Mouse (Mus musculus): ENCODE results near the gene Zfp3. TPM values are rescaled to one million over a fixed set of nuclear protein-coding genes. Genes with fewer than 3 reads are reported as not detected.

Gene Zfp3
- total RNA-seq, 2 experiments from 2014 or later = 1.6 to 3.1 TPM

Other genes with a start within 250 kb of the Zfp3 start
- not detected in 2 replicates for gene Vmo1, start 249.6 kb upstream of the Zfp3 start, total RNA-seq (2014; fragmentation: Nextera tagmentation)
- gene Vmo1, start 249.6 kb upstream of the Zfp3 start, total RNA-seq (2017) = not detected in 2 replicates
- not detected in 2 replicates for gene Gltpd2, start 245.0 kb upstream of the Zfp3 start, total RNA-seq (2014; fragmentation: Nextera tagmentation)
- gene Gltpd2, start 245.0 kb upstream of the Zfp3 start, total RNA-seq (2017) = not detected in 2 replicates
- 299 and 333 TPM in 2 replicates for gene Psmb6, start 238.8 kb upstream of the Zfp3 start, total RNA-seq (2014; fragmentation: Nextera tagmentation)
- 225 and 305 TPM in 2 replicates for gene Psmb6, start 238.8 kb upstream of the Zfp3 start, total RNA-seq (2017)
- gene Gm40193, start 231.3 kb upstream of the Zfp3 start, total RNA-seq (2014; fragmentation: Nextera tagmentation) = not detected in 2 replicates
- not detected in 2 replicates for gene Gm40193, start 231.3 kb upstream of the Zfp3 start, total RNA-seq (2017)
- gene Pld2, start 224.1 kb upstream of the Zfp3 start, total RNA-seq (2014; fragmentation: Nextera tagmentation) = not detected in 2 replicates
- gene Pld2, start 224.1 kb upstream of the Zfp3 start, total RNA-seq (2017) = 0.47 TPM in 1 of 2 replicates, not detected in the other
- 44.7 and 61.0 TPM in 2 replicates for gene Mink1, start 201.3 kb upstream of the Zfp3 start, total RNA-seq (2014; fragmentation: Nextera tagmentation)
- gene Mink1, start 201.3 kb upstream of the Zfp3 start, total RNA-seq (2017) = 18.2 and 19.8 TPM in 2 replicates
- not detected in 2 replicates for gene 4930544D05Rik, start 148.4 kb upstream of the Zfp3 start, total RNA-seq (2014; fragmentation: Nextera tagmentation)
- gene 4930544D05Rik, start 148.4 kb upstream of the Zfp3 start, total RNA-seq (2017) = not detected in 2 replicates
- 3.0 TPM in 1 of 2 replicates, not detected in the other for gene Chrne, start 145.0 kb upstream of the Zfp3 start, total RNA-seq (2014; fragmentation: Nextera tagmentation)
- not detected in 2 replicates for gene Chrne, start 145.0 kb upstream of the Zfp3 start, total RNA-seq (2017)
- 3.6 and 10.4 TPM in 2 replicates for gene Gp1ba, start 125.1 kb upstream of the Zfp3 start, total RNA-seq (2014; fragmentation: Nextera tagmentation)
- 0.50 and 0.85 TPM in 2 replicates for gene Gp1ba, start 125.1 kb upstream of the Zfp3 start, total RNA-seq (2017)
- gene Rnf167, start 117.0 kb upstream of the Zfp3 start, total RNA-seq (2014; fragmentation: Nextera tagmentation) = 92.8 and 95.5 TPM in 2 replicates
- gene Rnf167, start 117.0 kb upstream of the Zfp3 start, total RNA-seq (2017) = 42.3 and 53.4 TPM in 2 replicates
- gene Slc25a11, start 116.7 kb upstream of the Zfp3 start, total RNA-seq (2014; fragmentation: Nextera tagmentation) = 62.3 and 63.1 TPM in 2 replicates
- 33.1 and 36.2 TPM in 2 replicates for gene Slc25a11, start 116.7 kb upstream of the Zfp3 start, total RNA-seq (2017)
- gene Pfn1, start 109.6 kb upstream of the Zfp3 start, total RNA-seq (2014; fragmentation: Nextera tagmentation) = 1,236 and 1,373 TPM in 2 replicates
- 377 and 675 TPM in 2 replicates for gene Pfn1, start 109.6 kb upstream of the Zfp3 start, total RNA-seq (2017)
- 16.7 and 33.7 TPM in 2 replicates for gene Eno3, start 107.0 kb upstream of the Zfp3 start, total RNA-seq (2014; fragmentation: Nextera tagmentation)
- 8.4 and 16.5 TPM in 2 replicates for gene Eno3, start 107.0 kb upstream of the Zfp3 start, total RNA-seq (2017)
- 61.3 and 88.7 TPM in 2 replicates for gene Spag7, start 94.8 kb upstream of the Zfp3 start, total RNA-seq (2014; fragmentation: Nextera tagmentation)
- 59.9 and 60.5 TPM in 2 replicates for gene Spag7, start 94.8 kb upstream of the Zfp3 start, total RNA-seq (2017)
- gene Camta2, start 76.1 kb upstream of the Zfp3 start, total RNA-seq (2014; fragmentation: Nextera tagmentation) = 14.6 and 17.4 TPM in 2 replicates
- gene Camta2, start 76.1 kb upstream of the Zfp3 start, total RNA-seq (2017) = 0.91 and 7.1 TPM in 2 replicates
- gene Inca1, start 64.1 kb upstream of the Zfp3 start, total RNA-seq (2014; fragmentation: Nextera tagmentation) = 0.69 TPM in 1 of 2 replicates, not detected in the other
- gene Inca1, start 64.1 kb upstream of the Zfp3 start, total RNA-seq (2017) = 0.42 TPM in 1 of 2 replicates, not detected in the other
- 3.9 and 8.3 TPM in 2 replicates for gene Kif1c, start 63.7 kb upstream of the Zfp3 start, total RNA-seq (2014; fragmentation: Nextera tagmentation)
- 5.4 and 13.2 TPM in 2 replicates for gene Kif1c, start 63.7 kb upstream of the Zfp3 start, total RNA-seq (2017)
- not detected in 2 replicates for gene Scimp, start 48.4 kb downstream of the Zfp3 start, total RNA-seq (2014; fragmentation: Nextera tagmentation)
- 0.99 TPM in 1 of 2 replicates, not detected in the other for gene Scimp, start 48.4 kb downstream of the Zfp3 start, total RNA-seq (2017)
- 27.3 and 29.6 TPM in 2 replicates for gene Rabep1, start 80.6 kb downstream of the Zfp3 start, total RNA-seq (2014; fragmentation: Nextera tagmentation)
- 72.8 and 75.8 TPM in 2 replicates for gene Rabep1, start 80.6 kb downstream of the Zfp3 start, total RNA-seq (2017)
- gene Nup88, start 205.8 kb downstream of the Zfp3 start, total RNA-seq (2014; fragmentation: Nextera tagmentation) = 108 and 155 TPM in 2 replicates
- gene Nup88, start 205.8 kb downstream of the Zfp3 start, total RNA-seq (2017) = 152 and 196 TPM in 2 replicates
- gene Rpain, start 206.0 kb downstream of the Zfp3 start, total RNA-seq (2014; fragmentation: Nextera tagmentation) = 97.4 and 159 TPM in 2 replicates
- gene Rpain, start 206.0 kb downstream of the Zfp3 start, total RNA-seq (2017) = 26.1 and 40.1 TPM in 2 replicates
- gene C1qbp, start 218.8 kb downstream of the Zfp3 start, total RNA-seq (2014; fragmentation: Nextera tagmentation) = 583 and 631 TPM in 2 replicates
- 97.5 and 154 TPM in 2 replicates for gene C1qbp, start 218.8 kb downstream of the Zfp3 start, total RNA-seq (2017)
- 34.9 and 44.1 TPM in 2 replicates for gene Dhx33, start 240.2 kb downstream of the Zfp3 start, total RNA-seq (2014; fragmentation: Nextera tagmentation)
- 54.4 and 55.9 TPM in 2 replicates for gene Dhx33, start 240.2 kb downstream of the Zfp3 start, total RNA-seq (2017)